Comparison of ENCODE assay signal across 19 mouse cellular contexts in the genomic region with DNA sequence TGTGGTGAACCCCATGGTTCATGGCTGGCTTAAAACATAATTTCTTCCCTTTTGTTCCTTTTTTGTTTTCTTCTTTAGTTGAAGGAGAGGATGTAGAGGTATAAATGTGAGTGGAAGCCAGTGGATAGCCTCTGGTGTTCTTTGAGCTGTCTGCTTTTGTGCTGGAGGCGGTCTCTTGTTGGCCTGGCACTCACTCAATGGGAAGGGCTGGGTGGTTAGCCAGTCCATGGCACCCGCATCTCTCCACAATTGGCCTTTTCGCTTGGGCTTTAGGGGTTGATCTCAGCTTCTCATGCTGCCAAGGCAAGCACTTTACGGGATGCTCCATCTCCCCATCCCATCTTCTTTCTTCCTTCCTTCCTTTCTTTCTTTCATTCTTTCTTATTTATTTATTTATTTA.
"Had no signal": no experiment of that assay in that cellular context is flagged by ENCODE, and none has a peak within 500 bp of the region (broad histone marks: within the 10 kb centered on the region; RNA-seq: fewer than 3 reads in every experiment).

No protein-coding gene starts in this region.

- H3K9me3 ChIP-seq: midbrain, embryonic 10.5 days; midbrain, embryonic 12.5 days; neural tube, embryonic 13.5 days; neural tube, embryonic 15.5 days had no signal

- H3K27ac ChIP-seq: midbrain, embryonic 10.5 days; midbrain, embryonic 12.5 days; neural tube, embryonic 13.5 days; neural tube, embryonic 15.5 days had no signal

- ATAC-seq: midbrain, embryonic 16.5 days had no signal

- DNase-seq: lung, adult 18-20 months; lung, embryonic 14.5 days; lung, postnatal 10 days; lung, postnatal 4 days; midbrain, embryonic 14.5 days; retina, postnatal 1 day; right cerebral cortex, adult 18-20 months; right cerebral cortex, postnatal 25 days; right cerebral cortex, postnatal 4 days; spleen, adult 18-20 months; thymus, adult 18-20 months; thymus, postnatal 14 days; thymus, postnatal 4 days had no signal

- H3K4me2 ChIP-seq: lung, embryonic 14.5 days; midbrain, embryonic 12.5 days; neural tube, embryonic 13.5 days; neural tube, embryonic 15.5 days had no signal

- H3K36me3 ChIP-seq: midbrain, embryonic 10.5 days; midbrain, embryonic 12.5 days; neural tube, embryonic 13.5 days; neural tube, embryonic 15.5 days had no signal

- H3K4me1 ChIP-seq: midbrain, embryonic 10.5 days; midbrain, embryonic 12.5 days had no signal

- H3K4me3 ChIP-seq: midbrain, embryonic 10.5 days; midbrain, embryonic 12.5 days; myocyte; neural tube, embryonic 13.5 days; neural tube, embryonic 15.5 days had no signal

- H3K9ac ChIP-seq: lung, embryonic 14.5 days; midbrain, embryonic 12.5 days; neural tube, embryonic 13.5 days; neural tube, embryonic 15.5 days had no signal

- H3K27me3 ChIP-seq: neural tube, embryonic 13.5 days; neural tube, embryonic 15.5 days had no signal
